Mouse (Mus musculus): ENCODE data around the gene Psmd11.

DNA sequence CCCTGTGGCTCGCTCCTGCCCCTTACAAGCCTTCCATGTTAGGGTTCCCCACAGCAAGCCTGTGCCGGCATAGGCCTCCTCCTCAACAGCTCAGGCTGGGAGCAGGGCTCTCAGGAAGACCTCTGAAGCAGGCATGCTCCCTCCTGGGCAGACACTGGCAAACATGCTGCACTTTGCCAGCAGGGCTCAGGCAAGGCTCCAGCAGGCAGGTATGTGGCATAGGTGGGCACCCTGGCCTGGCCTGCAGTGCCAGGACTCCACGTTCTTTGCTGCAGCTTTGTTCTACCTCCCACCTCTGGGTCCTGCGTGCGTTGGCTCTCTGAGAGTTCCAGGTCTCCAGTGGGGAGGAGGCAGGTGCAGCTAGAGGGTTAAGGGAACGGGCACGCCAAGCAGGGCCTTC is 54.5 kb downstream of the Psmd11 start:
- TF ChIP-seq CTCF (IDR thresholded peaks at IDR 0.05; ENCODE audit: low read depth): no peak
- no peak for TF ChIP-seq EP300 (IDR thresholded peaks at IDR 0.05; ENCODE audit: low read depth)

All from liver, embryonic 14.5 days (tissue).